Mouse (Mus musculus): ENCODE measurements at regions not wholly inside any gene's neighbourhood (a gene's known extent, or its start where the extent isn't known, plus 50 kb on each side); places are given as distances from the start of the nearest gene placed in this dataset.

DNA sequence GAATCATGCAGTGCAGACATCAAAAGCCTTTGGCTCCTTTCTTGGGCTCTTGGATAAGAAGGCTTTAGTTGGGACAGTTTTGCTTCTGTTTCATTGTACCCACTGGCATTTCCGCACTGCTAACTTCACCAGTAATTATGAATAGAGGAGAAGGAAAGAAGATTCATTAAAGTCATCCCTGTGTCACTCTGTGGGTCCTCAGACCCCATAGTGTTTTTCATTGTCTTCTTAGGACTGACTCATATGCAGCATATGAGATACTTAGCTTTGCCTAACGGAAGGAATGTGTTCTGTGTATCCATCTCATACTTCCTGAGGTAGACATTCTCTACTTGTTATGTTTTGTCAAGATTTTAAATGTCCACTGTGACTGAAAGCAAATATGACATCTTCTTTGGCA lies 287.6 kb upstream of the Sash1 start:
- no peak for DNase-seq (ENCODE audit: low read depth, low spot score)

- DNase-seq (ENCODE audit: low read depth, low spot score), result no peak
These were observed 282.9 kb upstream of the Sash1 start for GRCm38 (mm10) chr10:9168725-9169124.

DNA sequence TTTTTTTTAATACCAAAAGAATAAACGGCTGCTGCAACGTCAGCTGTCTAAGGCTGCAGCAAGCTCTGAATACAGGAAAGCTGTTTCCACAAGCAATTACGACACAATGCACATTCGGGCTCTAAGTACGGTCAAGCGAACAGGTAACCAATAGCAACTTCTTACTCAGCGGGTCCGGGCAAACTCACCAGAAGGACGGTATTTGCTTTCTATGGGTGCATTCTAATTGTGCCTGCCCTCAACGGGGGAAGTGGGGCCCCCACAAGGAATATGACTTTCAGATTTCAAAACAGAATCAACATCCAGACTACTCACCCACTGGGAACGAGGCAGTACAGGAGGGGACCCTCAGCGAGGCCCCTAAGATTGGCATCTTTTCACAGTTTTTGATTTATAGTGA lies 280.1 kb upstream of the Sash1 start:
- DNase-seq (ENCODE audit: low read depth, low spot score), result no peak

DNA sequence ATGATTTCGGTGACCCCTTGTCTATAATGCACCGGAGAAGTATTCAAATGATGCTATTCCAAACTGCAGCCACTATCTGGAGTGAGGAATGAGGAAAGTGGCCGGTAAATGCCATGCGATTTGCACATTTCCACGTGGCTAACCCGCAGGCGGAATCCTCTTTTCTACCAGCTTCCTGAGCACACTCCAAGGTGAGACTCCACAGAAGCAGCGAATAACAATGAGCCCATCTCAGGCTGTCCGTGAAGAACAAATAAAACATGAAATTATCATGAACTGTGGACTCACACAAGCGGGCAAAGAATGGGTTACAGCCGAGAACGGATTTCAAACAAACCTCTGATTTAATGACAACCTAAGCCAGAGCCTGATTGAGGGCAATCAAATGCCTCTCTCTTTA lies 279.7 kb upstream of the Sash1 start:
- no peak for DNase-seq (ENCODE audit: low read depth, low spot score)

DNA sequence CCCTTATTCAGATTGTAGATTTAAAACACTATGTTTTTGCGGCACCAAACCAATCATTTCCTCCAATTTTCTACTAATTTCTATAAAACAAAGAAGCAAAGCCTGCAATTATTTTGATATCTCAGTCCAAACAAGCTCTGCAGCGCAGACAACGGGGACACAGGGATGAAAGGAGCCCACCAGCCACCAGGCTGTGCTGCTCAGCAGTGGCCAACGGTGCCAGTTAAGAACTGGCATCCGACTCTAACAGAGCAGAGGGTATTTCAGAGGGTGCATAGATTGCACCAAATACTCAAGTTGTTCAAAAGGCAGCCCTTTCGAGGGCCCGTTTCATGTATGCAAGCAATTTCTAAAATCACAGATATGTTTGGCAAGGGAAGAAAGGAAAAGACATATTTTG lies 278.5 kb upstream of the Sash1 start:
- no peak for DNase-seq (ENCODE audit: low read depth, low spot score)

DNA sequence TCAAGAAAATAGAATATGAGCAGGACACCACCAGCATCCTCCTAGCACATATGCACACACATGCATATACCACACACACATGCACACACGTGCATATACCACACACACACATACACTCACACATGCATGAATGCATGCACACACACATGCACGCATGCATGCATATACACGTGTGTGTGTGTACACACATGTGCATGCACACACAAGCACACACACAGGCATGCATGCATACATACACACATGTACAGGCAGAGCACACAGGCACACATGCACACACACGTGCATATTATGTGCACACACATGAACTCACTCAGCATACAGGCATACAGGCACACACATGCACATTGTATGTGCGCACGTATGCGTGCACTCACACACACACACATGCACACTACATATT lies 275.7 kb upstream of the Sash1 start:
- no peak for DNase-seq (ENCODE audit: low read depth, low spot score)

GRCm38 (mm10) chr10:9157299-9158215 lies 271.7 kb upstream of the Sash1 start:
- DNase-seq (ENCODE audit: low read depth, low spot score), result no peak

- no peak for DNase-seq (ENCODE audit: low read depth, low spot score)
These were observed 250.2 kb upstream of the Sash1 start for GRCm38 (mm10) chr10:9136099-9136498.

DNA sequence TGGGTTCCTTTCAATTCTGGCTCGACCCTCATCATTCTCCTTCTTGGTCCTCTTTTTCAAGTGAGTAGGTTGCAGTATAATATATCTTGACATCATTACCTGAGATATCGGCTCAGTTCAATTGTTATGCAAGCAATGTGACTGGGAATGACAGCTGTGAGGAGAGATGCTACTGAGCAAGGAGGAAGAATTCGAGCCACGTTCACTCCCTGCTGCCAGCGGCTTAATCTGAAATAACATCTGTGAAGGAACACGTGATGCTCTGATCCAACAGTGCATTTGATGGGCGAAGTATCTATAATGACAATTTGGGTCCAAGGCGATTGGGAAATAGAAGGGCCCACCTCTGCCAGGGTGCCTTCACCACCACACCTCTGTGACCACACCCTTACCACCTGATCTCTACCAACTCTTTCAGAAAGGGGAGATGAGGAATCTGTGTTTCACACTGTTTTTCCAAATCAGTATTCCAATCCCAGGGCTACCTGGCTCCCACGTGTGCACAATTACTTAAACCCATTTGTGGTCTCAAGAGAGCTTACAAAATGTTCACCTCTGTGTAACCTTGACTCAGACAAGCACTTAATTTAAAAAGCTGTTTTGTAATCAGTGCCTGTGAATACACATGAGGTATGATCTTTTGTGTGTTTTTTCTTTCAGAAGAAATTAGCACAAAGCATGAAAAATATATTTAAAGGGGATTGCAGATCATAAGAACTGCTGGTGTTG lies 248.6 kb upstream of the Sash1 start:
- no peak for DNase-seq (ENCODE audit: low read depth, low spot score)

GRCm38 (mm10) chr10:9130061-9130460 lies 244.2 kb upstream of the Sash1 start:
- no peak for DNase-seq (ENCODE audit: low read depth, low spot score)

GRCm38 (mm10) chr10:9119249-9119648 lies 233.4 kb upstream of the Sash1 start:
- no peak for DNase-seq (ENCODE audit: low read depth, low spot score)

DNA sequence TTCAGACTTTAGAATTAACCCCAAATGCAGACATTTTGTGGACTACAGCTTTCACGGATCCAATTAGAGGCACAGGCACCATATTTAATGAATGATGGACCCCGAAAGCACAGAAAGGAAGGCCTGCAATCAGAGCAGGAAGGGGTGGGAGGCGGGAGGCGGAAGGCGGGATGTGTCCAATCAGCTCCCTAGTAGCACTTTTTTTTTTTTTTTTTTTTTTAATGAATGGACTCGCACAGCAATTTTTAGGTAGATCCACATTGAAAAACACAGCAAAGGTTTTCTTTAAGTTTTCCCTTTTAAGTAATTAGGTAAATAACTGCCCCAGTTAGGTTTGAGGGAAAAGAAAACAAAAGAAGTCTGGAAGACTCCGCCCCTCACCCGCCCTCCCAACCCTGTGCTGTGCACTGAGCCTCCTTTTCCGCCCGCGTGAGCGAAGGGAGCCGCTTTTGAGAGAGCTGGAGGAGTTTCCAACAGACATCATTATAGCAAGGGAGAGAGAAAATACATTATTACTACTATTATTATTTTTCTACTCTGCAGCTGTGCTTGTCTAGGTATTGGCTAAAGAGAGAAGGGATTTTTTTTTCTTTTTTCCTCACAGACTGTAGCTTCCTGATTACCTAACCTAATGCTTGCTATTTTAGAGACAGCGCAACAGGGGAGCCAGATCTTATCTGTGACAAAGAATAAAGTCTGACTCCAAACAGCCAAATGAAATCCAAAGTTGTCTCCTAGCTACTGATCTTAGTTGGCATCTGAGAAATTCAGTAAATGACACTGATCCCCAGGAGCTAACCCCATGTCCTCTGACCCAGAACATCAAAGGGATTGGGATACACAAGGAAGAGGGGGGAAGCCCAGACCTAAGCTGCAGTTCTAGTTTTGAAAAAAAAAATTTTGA lies 232.0 kb upstream of the Sash1 start:
- no peak for DNase-seq (ENCODE audit: low read depth, low spot score)

GRCm38 (mm10) chr10:9117134-9117533 lies 231.3 kb upstream of the Sash1 start:
- DNase-seq (ENCODE audit: low read depth, low spot score), result no peak

GRCm38 (mm10) chr10:9113706-9114105 lies 227.8 kb upstream of the Sash1 start:
- DNase-seq (ENCODE audit: low read depth, low spot score), result no peak

- DNase-seq (ENCODE audit: low read depth, low spot score), result no peak
These were observed 225.2 kb upstream of the Sash1 start for GRCm38 (mm10) chr10:9111051-9111450.

DNA sequence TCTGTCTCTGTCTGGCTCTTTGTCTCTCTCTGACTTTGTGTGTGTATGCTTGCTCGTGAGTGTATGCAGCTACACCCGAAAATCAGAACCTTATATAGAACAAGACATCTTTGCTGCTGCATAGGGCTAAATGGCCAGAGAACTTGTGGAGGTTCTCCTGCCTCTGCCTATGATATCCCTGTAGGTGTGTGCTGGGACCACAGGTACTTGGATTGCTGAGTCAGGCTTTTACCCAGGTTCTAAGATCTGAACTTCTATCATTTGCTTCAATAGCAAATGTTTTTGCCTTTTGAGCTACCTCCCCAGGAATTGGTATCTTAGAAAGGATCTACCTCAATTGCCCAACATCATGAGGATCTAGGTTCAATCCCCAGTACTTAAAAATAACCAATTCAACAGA lies 210.3 kb upstream of the Sash1 start:
- DNase-seq (ENCODE audit: low read depth, low spot score), result no peak

GRCm38 (mm10) chr10:9095163-9095562 lies 209.3 kb upstream of the Sash1 start:
- DNase-seq (ENCODE audit: low read depth, low spot score), result no peak

DNA sequence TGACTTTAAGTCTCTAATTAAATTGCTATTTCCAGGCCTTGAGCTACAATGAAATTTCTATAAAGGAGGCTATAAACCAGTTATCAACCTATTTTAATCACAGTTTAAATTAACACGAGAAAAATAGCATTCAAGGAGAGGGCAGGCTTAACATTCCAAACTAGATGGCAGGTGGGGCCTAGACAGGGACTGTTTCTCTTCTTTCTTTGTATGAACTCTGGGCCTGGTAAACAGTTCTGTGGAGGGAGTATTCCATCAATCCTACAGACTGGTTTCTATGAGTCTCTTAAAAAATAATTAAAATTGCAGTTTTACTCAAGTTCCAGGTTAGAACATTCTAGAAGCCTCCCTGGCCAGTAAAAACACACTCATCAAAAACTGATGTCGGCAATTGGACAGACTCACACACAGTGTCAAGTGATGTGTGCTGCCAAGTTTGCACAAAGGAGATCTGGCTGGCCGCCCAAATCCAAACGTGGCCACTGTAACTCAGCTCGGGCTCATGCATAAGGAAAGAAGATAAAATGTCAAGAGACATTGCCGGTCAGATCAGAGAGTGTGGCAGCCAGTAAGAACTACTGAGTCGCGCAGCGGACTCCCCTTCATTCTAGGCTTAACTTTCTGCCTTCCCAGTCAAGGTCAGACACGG lies 206.5 kb upstream of the Sash1 start:
- DNase-seq (ENCODE audit: low read depth, low spot score), result no peak

DNA sequence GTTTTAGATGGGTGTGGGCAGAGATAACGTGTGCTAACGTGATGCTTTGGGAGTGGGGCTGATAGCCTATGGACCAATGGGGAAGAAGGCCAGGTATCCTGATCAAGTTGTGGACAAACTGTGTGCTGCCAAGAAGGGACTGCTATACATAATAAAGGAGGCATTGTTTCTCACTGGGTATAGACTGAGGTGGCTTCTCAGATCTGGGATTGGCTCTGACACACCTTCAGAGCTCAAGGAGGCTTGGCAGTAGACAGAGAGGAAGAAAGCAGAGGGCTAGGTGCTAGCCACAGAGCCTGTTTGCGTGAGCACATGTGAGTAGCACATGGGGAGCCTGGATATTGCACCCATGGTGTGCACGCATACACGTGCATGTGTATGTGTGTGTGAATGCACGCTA lies 205.1 kb upstream of the Sash1 start:
- DNase-seq (ENCODE audit: low read depth, low spot score), result no peak

DNA sequence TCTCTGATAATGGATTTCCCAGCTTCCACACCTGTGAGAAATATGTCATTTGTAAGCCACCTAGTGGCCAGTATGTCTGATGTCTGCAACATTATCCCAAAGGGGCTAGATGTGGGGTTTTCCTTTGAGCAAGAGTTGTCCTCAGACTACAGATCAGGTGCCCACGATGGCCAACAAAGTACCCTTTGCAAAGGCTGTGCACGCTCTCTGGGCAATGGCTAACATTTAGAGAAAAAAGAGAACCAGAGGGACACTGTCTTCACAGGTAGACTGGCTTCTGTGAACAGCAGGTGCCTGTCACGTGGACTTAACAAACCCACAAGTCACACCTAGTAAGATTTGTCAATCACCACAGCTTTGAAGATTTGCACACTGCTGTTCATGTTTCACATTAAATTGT lies 202.0 kb upstream of the Sash1 start:
- DNase-seq (ENCODE audit: low read depth, low spot score), result no peak

- no peak for DNase-seq (ENCODE audit: low read depth, low spot score)
These were observed 201.3 kb upstream of the Sash1 start for GRCm38 (mm10) chr10:9087171-9087570.
